Comparison of ENCODE assay signal across 19 mouse cellular contexts in genomic region chr12:26012951-26013350, GRCm38 (mm10).
DNase-seq lines count a peak whose midpoint lies in the region.
"Had no signal": no experiment of that assay in that cellular context is flagged by ENCODE, and none has a peak within 500 bp of the region (broad histone marks: within the 10 kb centered on the region; RNA-seq: fewer than 3 reads in every experiment).

No protein-coding gene starts in this region.

- intact Hi-C loops in left cerebral cortex, postnatal 4 days (cut with DNase I), result no loop called here
- intact Hi-C loops in left cerebral cortex, postnatal 14 days (cut with DNase I), result no loop called here

- peak; percentile 39 for DNase-seq in left cerebral cortex, adult 11 months (ENCODE audit: low spot score)
- DNase-seq in left cerebral cortex, postnatal 4 days, result no peak
- DNase-seq in left cerebral cortex, adult 18-20 months (ENCODE audit: low spot score in 2 of 2), result peak; percentile 29 to 58
- peak; percentile 30 to 49 for DNase-seq in left cerebral cortex, postnatal 14 days (ENCODE audit: low spot score in 2 of 2)
- peak; percentile 18 to 71 for DNase-seq in right cerebral cortex, postnatal 36 days (ENCODE audit: low spot score in 2 of 2)
- no peak for DNase-seq in c-Kit-positive CD71-positive TER-119-positive erythroid progenitor cells, embryonic 14.5 days (ENCODE audit: low spot score)
- no peak for DNase-seq in thymus, postnatal 10 days (ENCODE audit: low spot score in 2 of 2)
- DNase-seq: adrenal gland, postnatal 14 days; B cell, adult 2 months; cerebellum, adult 2 months; cerebellum, postnatal 14 days; heart, postnatal 14 days; kidney, adult 11 months; kidney, postnatal 14 days; liver, embryonic 13.5 days; lung, adult 18-20 months; midbrain, embryonic 14.5 days; thymus, adult 18-20 months; thymus, postnatal 4 days had no signal

Comparison
In these comparisons a context has a peak if more than half of its experiments do, and no peak if none do; other contexts are left out.
1. DNase-seq: peak in left cerebral cortex, adult 11 months (single experiment), left cerebral cortex, adult 18-20 months (2 of 2), left cerebral cortex, postnatal 14 days (2 of 2) and right cerebral cortex, postnatal 36 days (2 of 2); none in left cerebral cortex, postnatal 4 days (single experiment), c-Kit-positive CD71-positive TER-119-positive erythroid progenitor cells, embryonic 14.5 days (single experiment) and thymus, postnatal 10 days (0 of 2).